Mouse (Mus musculus): ENCODE data around the gene Abl1.

Abl1 gene

GRCm38 (mm10) chr2:31689045-31689444, 869 bp downstream of the Abl1 start:
- peak; percentile 49 for DNase-seq (ENCODE audit: low read depth, low spot score)

GRCm38 (mm10) chr2:31690063-31690462, 1.9 kb downstream of the Abl1 start:
- peak; percentile 31 for DNase-seq (ENCODE audit: low read depth, low spot score)

- peak; percentile 50 for DNase-seq (ENCODE audit: low read depth, low spot score)
These were observed 10.0 kb downstream of the Abl1 start for GRCm38 (mm10) chr2:31698209-31698608.

GRCm38 (mm10) chr2:31700545-31701446, 12.6 kb downstream of the Abl1 start:
- no peak for DNase-seq (ENCODE audit: low read depth, low spot score)

GRCm38 (mm10) chr2:31703226-31703625, 15.1 kb downstream of the Abl1 start:
- no peak for DNase-seq (ENCODE audit: low read depth, low spot score)

- no peak for DNase-seq (ENCODE audit: low read depth, low spot score)
These were observed 17.7 kb downstream of the Abl1 start for GRCm38 (mm10) chr2:31705914-31706313.

- DNase-seq (ENCODE audit: low read depth, low spot score): no peak
These were observed 18.4 kb downstream of the Abl1 start for GRCm38 (mm10) chr2:31706531-31706930.

GRCm38 (mm10) chr2:31712716-31713115, 24.5 kb downstream of the Abl1 start:
- no peak for DNase-seq (ENCODE audit: low read depth, low spot score)

- DNase-seq (ENCODE audit: low read depth, low spot score): no peak
These were observed 25.6 kb downstream of the Abl1 start for GRCm38 (mm10) chr2:31713813-31714212.

GRCm38 (mm10) chr2:31714780-31715179, 26.6 kb downstream of the Abl1 start:
- no peak for DNase-seq (ENCODE audit: low read depth, low spot score)

GRCm38 (mm10) chr2:31715985-31716384, 27.8 kb downstream of the Abl1 start:
- DNase-seq (ENCODE audit: low read depth, low spot score): no peak

- no peak for DNase-seq (ENCODE audit: low read depth, low spot score)
These were observed 31.2 kb downstream of the Abl1 start for GRCm38 (mm10) chr2:31719202-31719880.

- no peak for DNase-seq (ENCODE audit: low read depth, low spot score)
These were observed 31.8 kb downstream of the Abl1 start for GRCm38 (mm10) chr2:31719944-31720343.

GRCm38 (mm10) chr2:31720783-31721182, 32.6 kb downstream of the Abl1 start:
- DNase-seq (ENCODE audit: low read depth, low spot score): no peak

- no peak for DNase-seq (ENCODE audit: low read depth, low spot score)
These were observed 36.7 kb downstream of the Abl1 start for GRCm38 (mm10) chr2:31724730-31725490.

- no peak for DNase-seq (ENCODE audit: low read depth, low spot score)
These were observed 39.6 kb downstream of the Abl1 start for GRCm38 (mm10) chr2:31727576-31728277.

GRCm38 (mm10) chr2:31730640-31731039, 42.5 kb downstream of the Abl1 start:
- no peak for DNase-seq (ENCODE audit: low read depth, low spot score)

GRCm38 (mm10) chr2:31732497-31732896, 44.3 kb downstream of the Abl1 start:
- no peak for DNase-seq (ENCODE audit: low read depth, low spot score)

- no peak for DNase-seq (ENCODE audit: low read depth, low spot score)
These were observed 45.4 kb downstream of the Abl1 start for GRCm38 (mm10) chr2:31733558-31733957.

- no peak for DNase-seq (ENCODE audit: low read depth, low spot score)
These were observed 50.9 kb downstream of the Abl1 start for GRCm38 (mm10) chr2:31739041-31739440.

- DNase-seq (ENCODE audit: low read depth, low spot score): no peak
These were observed 53.6 kb downstream of the Abl1 start for GRCm38 (mm10) chr2:31741728-31742127.

All from 3T3-L1 (cell line).